Mouse (Mus musculus) c-Kit-positive CD71-positive TER-119-positive erythroid progenitor cells, embryonic 14.5 days (primary cell): Measurements from ENCODE around the gene Ehd3.
"Not testable (repeated sequence)": the region's sequence is repeated elsewhere in the genome, so short reads cannot be mapped to it uniquely, and the experiment has no call there.

Experiments
- DNase-seq: peaks from one replicate; pipeline ENCODE4 v3.0.0-alpha.2; 2013; ENCODE audit warnings: low spot score

Ehd3 gene

DNA sequence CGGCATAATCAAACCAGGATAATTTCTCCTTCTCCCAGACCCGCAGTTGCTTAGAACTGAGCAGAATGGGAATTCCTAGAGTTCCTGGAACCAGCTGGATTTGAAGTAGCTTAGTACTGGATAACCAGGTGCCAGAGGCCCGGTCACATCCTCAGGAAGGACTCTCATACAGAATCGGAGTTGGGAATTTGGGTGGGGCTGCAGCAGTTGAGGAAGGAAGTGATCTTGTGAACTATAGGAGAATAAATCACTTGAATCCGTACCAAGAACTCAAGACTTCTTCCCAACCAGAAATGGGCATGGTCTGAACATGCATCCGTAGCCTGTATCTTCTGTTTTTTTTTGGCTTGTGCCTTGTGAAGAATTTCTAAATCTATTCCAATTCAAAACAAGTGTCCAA lies 22.2 kb downstream of the Ehd3 start:
- no peak for DNase-seq

DNA sequence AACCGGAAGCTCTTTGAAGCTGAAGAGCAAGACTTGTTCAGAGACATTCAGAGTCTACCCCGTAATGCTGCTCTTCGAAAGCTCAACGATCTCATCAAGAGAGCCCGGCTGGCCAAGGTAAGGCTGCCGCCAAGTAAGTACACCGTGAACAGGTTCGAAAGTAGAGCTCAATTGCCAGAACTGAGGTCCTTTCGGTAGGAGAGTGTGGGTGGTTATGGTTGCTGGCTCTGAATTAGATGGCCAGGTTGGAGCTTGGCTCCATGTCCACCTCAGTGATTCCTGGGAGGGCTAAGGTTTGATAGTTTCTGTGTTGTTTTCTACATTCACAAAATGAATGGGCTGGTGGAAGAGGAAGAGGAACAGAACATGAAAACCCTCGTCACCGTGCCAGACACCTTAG lies 23.5 kb downstream of the Ehd3 start:
- no peak for DNase-seq

DNA sequence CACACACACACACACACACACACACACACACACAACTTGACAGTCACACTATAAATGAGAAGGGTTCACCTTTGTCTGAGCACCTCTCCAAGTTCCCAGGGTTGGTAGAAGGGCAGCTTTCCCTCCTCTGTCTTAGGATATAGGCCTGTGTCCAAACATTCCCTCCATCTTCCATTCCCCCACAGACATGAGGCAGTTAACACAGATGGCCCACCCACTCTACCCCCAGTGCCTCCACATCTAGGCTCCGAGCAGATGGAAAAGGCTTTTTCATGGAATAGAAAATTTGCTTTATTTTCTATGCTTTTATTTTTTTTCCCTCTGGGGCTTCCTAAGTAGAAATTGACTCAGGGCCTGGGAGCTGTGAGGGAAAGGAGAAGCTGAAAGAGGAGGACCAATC lies 26.6 kb downstream of the Ehd3 start:
- DNase-seq: no peak

DNA sequence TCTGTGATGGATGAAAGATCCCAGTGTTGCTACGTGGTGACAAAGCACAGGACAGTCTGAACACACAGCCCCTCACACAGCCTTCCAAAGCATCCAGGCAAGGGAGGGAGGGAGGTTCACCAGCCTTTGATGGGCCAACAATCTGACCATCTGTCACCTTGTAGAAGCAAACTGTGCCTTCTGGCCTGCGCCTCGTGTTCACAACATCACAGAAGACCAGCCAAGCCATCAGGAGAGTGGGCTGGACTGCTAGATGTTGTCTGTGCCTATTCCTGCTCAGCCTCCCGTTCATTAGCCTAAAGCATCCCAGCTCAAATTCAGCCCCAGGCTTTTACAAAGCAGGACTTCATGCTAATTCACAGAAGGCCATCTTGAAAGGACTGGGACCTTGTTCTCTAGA lies 27.5 kb downstream of the Ehd3 start:
- DNase-seq: no peak

DNA sequence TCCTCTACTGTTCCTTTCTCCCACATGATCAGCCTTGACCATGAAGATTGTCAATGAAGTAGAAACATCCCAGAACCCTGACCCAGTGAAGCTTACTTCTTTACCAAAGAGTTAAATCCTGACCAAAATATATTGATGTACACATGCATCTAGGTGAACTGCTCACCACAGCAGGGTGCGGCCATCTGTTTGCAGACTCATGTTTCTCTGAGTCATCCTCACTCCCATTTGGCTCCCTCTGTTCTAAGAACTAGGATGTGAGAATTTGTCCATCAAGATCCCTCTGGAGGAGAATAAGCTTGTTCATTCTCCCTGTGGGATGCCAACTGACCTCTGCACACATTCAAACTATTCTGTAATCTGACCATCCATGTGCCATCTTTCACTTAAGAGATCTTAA lies 29.0 kb downstream of the Ehd3 start:
- no peak for DNase-seq

DNA sequence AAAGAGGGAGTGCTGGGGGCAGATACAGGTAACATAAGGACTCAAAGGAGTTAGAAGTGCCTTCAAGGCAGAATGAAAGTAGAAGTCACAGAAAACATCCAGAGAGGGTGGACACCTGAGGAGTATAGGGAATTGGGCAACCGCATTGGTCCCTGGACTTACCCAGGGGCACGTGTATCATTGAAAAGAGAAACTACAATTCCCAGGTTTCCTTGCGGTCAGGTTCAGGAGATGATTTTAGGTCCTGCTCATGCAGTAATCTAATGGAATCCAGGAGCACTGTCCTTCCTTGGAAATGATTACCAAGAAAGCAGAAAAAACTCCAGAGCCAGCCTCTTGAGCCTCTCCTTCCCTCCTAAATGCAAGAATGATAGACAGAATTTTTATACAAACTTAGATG lies 29.5 kb downstream of the Ehd3 start:
- no peak for DNase-seq

DNA sequence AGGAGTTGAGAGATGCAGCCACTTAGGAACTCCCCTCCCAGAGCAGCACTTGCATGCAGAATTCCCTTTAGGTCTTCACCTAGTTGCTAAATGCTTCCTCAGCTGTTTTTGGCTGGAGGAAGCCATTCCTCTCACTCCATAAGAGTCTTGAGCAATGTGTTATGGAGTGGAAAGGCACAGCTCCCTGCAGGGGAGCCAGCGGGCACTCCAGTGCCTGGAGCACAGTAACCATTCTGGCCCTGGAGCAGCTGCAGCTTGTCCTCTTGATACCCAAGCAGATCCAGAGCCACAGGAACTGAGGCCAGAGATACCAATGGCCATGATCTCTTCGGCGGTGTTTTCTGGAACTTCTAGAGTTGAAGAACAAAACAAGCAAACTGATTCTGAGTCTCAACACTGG lies 32.7 kb downstream of the Ehd3 start:
- DNase-seq: no peak

DNA sequence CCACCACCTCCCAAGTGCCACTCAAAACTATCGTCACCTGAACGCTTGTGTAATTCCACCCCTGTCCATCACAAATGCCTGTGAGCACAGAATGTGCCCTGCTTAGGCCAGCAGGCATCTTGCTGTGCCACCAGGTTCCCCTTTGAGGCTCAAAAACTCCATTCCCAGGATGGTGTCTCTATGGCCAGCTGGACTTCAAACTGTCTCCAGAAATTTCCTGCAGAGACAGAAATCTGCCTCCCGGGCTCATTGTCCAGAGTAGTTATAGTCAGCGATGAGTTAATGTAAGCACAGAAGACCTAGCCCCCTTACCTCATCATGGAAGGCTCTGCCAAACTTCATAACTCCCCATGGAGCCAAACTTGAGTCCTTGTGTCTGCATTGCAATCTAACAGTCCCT lies 33.3 kb downstream of the Ehd3 start:
- no peak for DNase-seq

DNA sequence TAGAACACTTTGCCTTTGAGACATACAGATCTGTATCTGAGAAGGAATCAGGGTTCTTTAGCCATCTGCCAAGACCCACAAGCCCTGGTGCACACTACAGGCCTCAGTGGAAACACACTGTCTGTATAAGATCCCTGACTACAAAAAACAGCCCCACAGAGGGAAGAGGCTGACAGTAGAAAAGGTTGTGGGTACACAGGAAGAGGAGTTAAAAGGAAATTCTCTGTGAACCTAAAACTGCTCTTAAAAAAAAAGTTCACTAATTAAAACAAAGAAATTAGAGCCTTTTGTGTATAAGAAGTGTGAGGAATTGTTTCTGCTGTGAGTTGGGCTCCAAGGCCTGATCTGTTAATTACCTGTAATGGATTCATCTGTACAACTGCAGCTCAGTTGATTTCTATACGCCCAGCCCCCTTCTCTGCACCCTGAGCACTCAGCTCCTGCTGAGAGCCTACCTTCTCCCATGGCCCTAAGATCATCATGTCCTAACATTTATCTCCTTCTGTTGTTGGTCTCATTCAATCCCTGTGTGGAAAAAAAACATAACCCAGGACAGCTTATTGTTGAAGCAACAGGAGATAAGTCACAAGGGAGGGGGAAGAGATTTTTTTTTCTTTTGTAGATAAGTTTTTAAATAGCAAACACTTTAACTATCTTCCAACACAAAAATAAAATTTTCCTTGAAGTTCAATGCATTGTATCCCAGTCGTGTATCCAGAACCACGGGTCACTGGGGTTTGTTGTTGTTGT lies 35.3 kb downstream of the Ehd3 start:
- DNase-seq: no peak

DNA sequence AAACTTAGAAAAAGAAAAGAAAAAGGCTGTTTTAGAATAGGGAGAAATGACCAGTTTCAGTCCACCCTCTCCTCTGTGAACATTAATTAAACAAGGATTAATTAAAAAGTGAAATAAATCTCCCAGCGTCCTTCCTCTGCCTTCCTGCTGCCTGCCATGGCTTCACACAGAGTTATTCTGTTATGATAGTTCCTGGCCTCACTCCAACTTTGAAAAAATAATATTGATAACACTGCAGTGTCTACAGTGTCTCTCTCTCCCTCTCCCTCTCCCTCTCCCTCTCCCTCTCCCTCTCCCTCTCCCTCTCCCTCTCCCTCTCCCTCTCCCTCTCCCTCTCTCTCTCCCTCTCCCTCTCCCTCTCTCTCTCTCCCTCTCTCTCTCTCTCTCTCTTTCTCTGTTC lies 35.9 kb downstream of the Ehd3 start:
- not testable (repeated sequence) for DNase-seq

DNA sequence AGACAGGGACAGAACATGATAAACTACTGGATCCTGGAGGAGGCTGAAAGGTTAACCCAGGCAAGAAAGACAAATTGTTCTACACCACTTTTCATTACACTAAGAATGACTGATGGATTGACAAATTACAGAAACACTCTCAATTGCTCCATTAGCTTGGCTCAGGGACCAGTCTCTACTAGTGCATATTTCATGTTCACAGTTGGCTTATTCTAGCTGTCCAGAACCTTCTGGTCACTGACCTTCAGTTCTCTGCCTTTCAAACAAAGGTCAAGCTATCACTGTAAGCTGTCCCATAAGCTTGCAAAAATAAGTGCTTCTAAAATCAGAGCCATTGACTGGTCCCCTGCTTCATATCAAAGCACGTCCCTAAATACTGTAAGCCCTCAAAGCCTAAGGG lies 39.0 kb downstream of the Ehd3 start:
- DNase-seq: no peak

DNA sequence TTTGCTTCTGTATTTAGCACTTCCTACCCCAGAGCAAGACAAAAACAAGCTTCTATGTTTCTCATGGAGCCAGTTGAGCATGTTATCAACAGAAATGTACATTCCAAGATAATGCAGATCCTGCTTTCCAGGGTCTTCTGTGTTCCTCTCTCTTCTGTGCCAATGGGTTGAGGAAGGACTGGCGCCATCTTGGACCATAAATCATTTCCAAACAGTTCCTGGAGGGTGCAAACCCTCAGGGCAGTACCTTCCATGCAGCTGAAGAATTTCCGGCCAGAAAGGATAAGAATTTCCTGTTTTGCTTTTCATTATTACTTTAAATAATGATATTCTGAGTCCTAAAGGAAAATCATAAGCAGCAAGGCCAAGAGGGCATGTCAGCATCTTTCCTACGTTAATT lies 41.7 kb downstream of the Ehd3 start:
- no peak for DNase-seq

DNA sequence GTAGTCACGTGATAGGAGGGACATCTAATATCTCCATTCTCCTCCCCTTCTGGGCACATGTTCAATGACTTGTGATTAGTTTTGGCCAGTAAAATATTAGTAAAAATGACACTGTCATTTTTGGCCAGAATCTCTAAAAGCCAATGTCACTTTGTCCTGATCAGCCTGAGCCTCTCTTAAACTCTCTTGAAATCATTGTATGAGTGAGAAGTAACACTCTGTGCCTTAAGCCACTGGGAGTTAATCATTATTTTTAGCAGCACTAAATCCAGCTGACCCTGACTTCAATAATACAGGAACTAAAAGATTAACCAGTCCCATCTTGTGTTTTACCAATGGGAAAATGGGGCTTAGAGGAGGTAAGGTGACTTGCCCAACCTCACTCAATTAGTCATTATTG lies 43.5 kb downstream of the Ehd3 start:
- DNase-seq: no peak

DNA sequence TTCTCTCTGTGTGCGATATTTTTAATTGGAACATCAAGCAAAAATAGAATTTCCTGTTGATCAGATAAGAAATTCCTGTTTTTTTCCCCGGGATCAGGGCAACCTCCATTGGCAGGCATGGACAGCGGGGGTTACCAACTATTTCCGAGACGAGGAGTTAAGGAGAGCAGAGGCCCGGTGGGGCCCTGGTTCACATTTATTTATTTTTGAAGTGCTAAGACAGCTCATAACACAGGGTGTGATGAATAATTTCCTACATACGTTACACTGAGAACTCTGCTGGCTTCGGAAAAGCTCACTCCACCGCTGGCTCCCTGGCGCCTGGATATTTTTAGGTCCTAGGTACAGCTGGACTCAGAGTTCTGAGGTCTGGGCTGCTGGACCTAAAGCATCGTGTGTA lies 49.1 kb downstream of the Ehd3 start:
- DNase-seq: no peak

DNA sequence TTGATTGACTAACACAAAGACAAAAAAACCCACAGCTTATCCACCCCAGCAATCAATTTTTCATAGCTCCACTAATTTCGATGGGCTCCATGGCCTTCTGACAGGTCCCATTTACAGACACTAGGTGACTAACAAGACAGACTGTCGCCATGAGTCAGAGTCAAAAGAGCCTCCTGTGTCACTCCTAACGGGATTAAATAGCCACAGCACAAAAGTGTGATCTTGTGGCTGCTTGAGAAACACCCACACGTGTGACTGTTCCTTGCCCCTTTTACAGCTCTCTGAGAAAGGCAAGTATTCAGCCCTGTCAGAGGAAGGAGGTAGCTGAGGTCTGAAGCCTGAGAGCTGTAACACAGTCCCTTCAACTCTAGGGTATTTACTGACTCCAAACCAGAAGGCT lies 49.8 kb downstream of the Ehd3 start:
- DNase-seq: no peak

DNA sequence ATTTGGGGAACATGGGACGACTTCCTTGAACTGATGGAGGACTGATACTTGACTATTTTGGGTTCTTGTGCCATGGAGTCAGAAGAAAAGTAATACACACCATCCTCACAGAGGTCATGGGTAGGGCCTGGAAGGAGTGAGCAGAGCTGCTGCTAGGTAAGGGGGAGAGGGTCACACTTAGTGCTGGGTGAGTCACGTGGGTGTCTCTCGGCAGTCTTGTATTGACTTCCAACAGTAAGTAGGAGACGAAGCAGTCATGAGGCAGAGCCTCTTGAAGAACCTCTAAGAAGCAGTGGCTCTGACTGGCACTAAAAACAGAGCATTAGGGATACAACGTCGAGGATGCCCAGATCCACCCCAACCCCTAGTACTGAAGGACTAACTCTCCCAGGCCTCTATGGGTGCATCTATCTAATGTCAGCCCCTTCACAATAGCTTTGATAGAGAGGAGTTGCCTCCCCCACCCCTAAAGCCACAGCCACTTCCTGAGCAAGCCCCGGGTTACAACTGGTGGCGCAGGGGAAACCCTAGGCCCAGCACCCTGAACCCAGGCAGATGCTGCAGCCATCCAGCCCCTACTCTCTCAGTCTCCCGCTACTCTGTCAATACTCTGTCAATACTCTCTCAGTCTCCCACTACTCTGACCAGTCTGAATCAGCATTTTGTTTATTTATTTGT lies 65.2 kb downstream of the Ehd3 start:
- no peak for DNase-seq

DNA sequence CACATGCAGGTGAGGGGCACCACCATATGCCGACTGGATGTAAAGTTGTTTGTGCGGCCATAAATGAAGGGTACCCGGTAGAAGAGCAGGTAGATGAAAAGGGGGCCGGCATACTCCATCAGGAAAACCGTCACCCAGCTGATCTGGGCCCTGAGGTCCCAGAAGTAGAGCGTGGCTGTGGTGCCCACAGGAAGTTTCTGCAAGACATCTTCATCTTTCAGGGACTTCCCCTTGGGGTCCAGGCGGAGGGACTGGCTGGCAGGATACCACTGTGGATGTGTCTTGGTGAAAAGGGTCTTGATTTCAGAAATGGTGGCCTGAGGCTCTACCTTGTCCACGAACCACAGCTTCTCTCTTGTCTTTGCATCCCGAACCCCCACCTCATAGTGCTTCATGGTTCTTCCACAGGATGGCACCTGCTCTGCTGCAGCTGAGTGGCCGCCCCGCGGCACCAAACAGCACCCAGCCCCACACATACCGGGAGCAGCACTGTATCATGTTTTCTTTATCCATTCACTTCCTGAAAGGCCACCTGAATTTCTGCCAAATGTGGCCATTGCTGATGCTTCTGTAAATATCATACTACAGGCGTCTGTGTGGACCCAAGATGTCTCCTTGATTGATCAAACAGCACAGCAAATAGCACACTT lies 67.1 kb downstream of the Ehd3 start:
- DNase-seq: no peak

DNA sequence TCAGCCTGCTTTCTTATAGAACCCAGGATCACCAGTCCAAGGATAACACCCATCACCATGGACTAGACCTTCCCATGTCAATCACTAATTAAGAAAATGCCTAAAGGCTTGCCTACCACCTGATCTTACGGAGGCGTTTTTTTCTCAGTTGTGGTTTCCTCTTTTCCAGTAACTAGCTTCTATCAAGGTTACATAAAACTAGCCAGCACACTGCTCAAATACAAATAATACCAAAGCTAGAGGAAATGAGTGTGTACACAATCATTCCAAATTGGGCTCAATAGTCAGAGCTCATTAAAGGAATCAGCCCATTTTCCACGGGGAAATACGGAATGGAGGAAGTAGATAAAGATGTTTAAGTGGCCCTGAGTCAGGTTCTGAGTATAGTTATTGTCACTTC lies 71.3 kb downstream of the Ehd3 start:
- DNase-seq: no peak

DNA sequence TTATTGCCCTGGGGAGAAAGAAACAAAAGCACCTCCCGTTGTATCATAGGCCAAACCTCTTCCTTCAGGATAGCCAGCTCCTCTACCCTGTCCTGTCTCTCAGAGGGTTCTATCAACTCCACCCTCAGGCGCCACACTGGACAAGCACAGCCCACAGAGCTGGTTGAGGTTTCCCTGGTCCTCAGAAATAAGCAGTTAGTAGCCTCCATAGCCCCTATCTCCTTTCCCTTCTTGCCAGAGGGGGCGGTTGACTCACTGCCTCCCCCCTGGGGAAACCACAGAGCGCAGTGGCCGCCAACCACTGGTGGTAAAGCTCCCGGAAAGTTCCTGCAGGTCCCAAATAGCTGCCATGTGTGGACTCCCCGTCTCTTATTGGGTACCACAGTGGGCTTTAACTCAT lies 71.7 kb downstream of the Ehd3 start:
- no peak for DNase-seq

DNA sequence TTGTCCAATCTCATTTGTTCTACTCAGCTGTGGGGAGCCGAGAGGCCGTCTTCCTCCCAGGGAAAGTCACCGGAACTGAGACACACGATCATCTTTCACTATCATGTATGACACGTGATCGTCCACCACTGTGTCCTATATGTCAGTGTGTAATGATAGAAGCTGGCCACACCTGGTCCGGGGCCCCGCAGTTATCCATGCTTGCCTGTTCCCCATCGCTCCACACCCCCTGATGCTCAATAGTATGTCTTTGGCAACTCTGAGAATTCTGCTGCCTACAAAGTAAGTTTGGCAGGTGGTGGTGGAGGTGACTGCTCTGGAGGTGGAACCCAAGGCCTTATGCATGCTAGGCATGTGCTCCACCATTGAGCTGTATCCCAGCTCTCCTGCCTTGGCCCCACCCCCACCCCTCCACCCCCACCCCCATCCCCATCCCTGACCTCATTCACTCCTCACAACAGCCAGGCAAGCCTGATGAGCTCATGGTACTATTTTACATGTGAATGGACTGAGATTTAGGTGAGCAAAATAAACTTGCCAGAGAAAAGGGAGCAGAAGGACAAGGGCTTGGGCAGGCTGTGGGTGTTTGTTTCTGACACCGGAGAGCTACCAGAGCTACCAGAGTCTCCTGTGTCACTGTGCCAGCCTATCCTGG lies 75.5 kb downstream of the Ehd3 start:
- DNase-seq: no peak

DNA sequence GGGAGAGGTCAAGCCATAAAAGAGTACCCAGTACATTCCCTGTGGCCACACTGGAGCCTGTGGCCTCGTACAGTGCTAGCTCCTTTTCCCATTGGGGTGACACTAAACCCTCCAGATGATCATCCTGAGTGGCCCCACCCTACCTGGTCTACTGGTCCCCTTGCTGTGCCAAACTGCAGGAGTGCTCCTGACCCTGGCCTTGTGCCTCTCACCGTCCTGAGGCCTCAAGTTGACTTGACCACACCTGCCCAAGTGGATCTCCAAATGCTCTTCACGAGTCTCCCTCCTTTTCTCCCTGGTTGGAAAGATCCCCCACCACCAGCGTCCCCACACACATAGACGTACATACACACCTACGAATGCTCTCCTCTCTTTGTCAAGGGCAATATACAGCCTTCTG lies 76.4 kb downstream of the Ehd3 start:
- no peak for DNase-seq

DNA sequence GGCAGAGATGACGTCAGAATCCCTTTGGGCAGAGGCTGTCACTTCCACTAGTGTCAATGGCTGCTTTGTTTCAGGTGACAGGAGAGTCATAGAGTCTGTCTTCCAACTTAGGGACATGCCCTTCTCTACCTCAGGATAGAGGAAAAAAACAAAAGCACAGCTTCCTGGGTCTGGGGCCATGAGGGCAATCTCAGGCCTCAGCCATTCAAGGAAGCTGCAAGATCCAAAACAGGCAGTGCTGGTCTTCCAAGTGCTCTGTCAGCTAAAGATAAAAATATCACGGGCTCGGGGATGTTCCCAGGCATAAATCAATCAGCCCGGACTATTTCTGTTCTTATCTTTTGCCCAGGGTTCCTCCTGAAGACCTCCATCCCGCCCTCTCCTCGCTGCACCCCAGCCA lies 77.4 kb downstream of the Ehd3 start:
- DNase-seq: no peak
